Mouse (Mus musculus) brain, embryonic 14.5 days (tissue): ENCODE results near the gene Slit3.

Experiments used
- CTCF ChIP-seq: fragments of 200-500 bp; IDR thresholded peaks from 2 replicates; pipeline ENCODE4 v1.5.1; 2012; ENCODE audit warnings: inconsistent platforms, mild to moderate bottlenecking, moderate library complexity, borderline replicate concordance; ENCODE audit not compliant: insufficient read depth, insufficient read length; ENCODE audit errors: extremely low read depth
- POLR2A ChIP-seq: fragments of 200-500 bp; IDR thresholded peaks from 2 replicates; pipeline ENCODE4 v1.6.1; 2012; ENCODE audit warnings: mild to moderate bottlenecking, inconsistent platforms, borderline replicate concordance; ENCODE audit not compliant: poor library complexity, insufficient read depth, insufficient read length, severe bottlenecking; ENCODE audit errors: extremely low read depth

DNA sequence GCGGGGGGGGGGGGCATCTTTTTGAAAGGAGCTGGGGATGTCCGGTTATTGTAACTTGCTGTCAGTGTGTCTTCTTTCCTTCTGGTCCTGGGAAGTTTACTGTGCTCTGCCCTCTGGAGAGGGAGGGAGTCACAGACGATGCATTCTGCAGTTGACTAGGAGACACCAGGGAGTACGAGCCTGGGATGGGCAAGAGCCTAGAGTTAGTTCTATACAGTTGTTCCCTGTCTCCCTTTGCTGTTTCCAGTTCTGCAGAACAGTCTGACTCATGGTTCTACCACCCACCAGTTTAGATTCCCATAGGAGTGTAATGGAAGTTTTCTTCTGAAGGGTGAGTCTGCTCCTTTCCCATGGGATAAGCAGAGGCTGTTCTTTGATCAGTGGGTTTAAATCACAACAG, 229.9 kb downstream of the Slit3 start:
- TF ChIP-seq CTCF (no peak), POLR2A (no peak)
